Mouse (Mus musculus): Measurements from ENCODE around the gene Adat3. TPM values are rescaled to one million over a fixed set of nuclear protein-coding genes. Genes with fewer than 3 reads are reported as not detected.

Gene Adat3
- polyA plus RNA-seq (2011; ENCODE audit: insufficient read depth, insufficient read length, low replicate concordance, missing spikeins), result 2.2 and 3.2 TPM in 2 replicates

DNA sequence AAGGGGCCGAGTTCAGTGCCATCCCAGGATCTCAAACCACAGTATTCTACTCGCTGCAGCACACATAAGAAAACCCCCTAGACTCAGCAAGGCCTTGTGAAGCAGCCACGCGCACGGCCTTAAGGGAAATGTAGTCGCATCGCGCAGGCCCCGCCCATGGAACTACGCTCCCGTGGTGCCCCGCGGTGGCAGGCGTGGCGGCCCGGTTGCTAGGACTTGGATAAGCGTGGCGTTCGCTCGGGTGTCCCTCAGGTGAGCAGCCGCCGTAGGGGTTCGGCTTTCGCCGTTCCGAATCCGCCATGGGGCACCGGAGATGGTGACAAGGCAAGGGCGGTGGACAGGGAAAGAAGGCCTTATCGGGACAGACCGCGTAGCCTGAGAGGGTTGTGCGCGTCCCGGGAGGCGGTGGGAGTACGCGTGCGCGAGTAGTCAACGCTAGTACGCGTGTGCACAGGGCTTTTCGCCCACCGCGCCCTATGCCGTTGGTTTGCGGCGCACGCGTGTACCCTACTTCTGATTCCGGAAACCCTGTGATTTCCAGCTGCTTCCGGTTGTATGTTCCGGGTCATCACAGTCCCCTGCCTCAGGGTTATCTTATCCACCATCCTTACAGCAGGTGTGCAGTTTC is at the start of gene Adat3, which contains the start of gene Scamp4:
Adat3 (plus strand) TSS at position 183 of the 628 bp plus-strand sequence.
Scamp4 (plus strand) TSS at position 175 of the 628 bp plus-strand sequence.
- WGBS, result under 1% methylated on average over 54 of the region's 54 CpGs
- Histone ChIP-seq H3K27ac (ENCODE audit: control insufficient read depth, insufficient read depth, low read depth, low read length, poor library complexity) (peak within 1 kb of the TSS; percentile 83), H3K4me1 (ENCODE audit: control insufficient read depth, insufficient read depth, low read length) (peaks cover 2% of the 10 kb centered on the region; the same call in 1 of the 2 replicates), H3K4me3 (replicated peaks; ENCODE audit: control insufficient read depth, low read depth, low read length) (peak within 1 kb of the TSS; percentile 94)
- TF ChIP-seq CTCF (IDR thresholded peaks at IDR 0.05; ENCODE audit: control insufficient read depth, insufficient read depth, low read length) (peak; percentile 7; the same call in 1 of the 2 replicates), POLR2A (IDR thresholded peaks at IDR 0.05; ENCODE audit: borderline replicate concordance, control insufficient read depth, low read depth, low read length) (peak; percentile 67; the same call in 1 of the 2 replicates)

DNA sequence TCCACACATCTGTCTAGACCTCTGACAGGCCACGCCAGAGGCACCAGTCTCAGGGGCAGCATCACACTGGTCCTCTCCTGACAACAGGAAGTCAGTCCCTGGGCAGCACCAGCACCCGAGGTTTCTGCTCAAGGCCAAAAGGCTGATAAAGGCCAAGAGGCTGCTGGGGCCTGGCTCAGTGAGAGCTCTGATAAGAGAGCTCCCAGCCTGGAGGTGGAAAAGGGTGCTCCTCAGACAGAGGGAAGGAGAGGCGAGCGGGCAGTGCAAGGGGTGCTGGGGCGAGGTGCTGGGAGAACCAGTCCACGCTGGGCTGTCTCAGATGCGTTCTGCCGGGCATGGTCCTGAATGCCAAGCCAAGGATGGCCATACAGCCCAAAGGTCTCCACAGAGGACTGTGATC is 49.1 kb upstream of the Adat3 start:
- H3K27ac ChIP-seq (ENCODE audit: control insufficient read depth, insufficient read depth, low read depth, low read length, poor library complexity), result peak overlapping the region; percentile 79
- 66% methylated on average over 8 of the region's 8 CpGs for WGBS
- no peak for TF ChIP-seq CTCF (IDR thresholded peaks at IDR 0.05; ENCODE audit: control insufficient read depth, insufficient read depth, low read length)
- TF ChIP-seq POLR2A (IDR thresholded peaks at IDR 0.05; ENCODE audit: borderline replicate concordance, control insufficient read depth, low read depth, low read length), result 0 out of 2 replicates have a peak, but pooled peaks have one; percentile 4
- peaks cover 6% of the 10 kb centered on the region for H3K4me1 ChIP-seq (ENCODE audit: control insufficient read depth, insufficient read depth, low read length)
- peak overlapping the region; percentile 4 for H3K4me3 ChIP-seq (replicated peaks; ENCODE audit: control insufficient read depth, low read depth, low read length)

DNA sequence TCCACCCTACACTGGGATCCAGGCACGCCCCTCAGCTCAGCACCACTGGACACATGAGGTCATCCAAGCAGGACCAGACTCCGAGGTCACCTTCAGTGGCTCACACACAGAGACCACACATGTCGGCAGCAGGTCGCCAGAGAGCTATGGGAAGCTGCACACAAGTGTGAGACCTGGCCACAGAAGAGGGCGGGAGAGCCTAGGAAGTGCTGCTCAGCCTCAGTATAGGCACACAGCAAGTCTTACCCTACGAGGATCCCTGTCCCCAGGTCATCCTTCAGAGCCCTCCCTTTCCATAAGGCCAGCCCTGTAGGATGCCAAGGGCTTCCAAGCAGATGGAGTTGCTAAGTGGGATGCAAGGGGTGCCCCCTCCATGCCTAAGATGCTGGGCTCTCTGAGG is 48.7 kb upstream of the Adat3 start:
- no peak for TF ChIP-seq CTCF (IDR thresholded peaks at IDR 0.05; ENCODE audit: control insufficient read depth, insufficient read depth, low read length)
- no peak for TF ChIP-seq POLR2A (IDR thresholded peaks at IDR 0.05; ENCODE audit: borderline replicate concordance, control insufficient read depth, low read depth, low read length)
- no peak overlapping the region for H3K4me3 ChIP-seq (replicated peaks; ENCODE audit: control insufficient read depth, low read depth, low read length)
- peak overlapping the region; percentile 79 for H3K27ac ChIP-seq (ENCODE audit: control insufficient read depth, insufficient read depth, low read depth, low read length, poor library complexity)
- WGBS, result 76% methylated on average over 6 of the region's 6 CpGs
- peaks cover 8% of the 10 kb centered on the region for H3K4me1 ChIP-seq (ENCODE audit: control insufficient read depth, insufficient read depth, low read length)

DNA sequence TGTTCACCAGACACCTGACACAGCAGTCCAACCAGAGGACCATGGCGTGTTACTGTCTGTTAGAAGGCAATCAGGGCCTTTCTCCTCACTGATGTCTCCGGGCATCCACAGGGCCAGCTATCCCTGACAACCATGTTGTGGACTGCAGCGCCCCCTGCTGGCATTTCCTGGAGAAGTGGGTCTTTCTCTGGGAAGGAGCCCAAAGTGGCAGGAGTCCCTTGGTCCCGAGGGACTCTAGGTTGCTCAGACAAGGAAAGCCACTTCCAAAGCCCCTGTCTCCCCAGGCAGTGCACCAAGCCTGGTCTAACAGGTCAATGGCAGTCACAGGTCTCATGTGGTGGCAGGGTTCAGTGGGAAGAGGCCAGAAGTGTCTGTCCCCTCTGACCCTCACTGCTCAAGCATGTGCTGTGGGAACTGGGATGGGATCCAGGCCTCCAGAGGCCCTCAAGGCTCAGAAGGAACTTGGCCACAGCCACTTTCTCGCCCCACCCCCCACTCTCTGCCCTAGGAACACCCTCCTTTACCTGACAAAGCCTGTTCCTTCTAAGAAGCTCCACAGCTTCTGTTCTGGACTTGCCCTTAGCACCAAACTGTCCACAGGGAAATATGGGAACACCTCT is 45.2 kb upstream of the Adat3 start:
- Histone ChIP-seq H3K4me3 (replicated peaks; ENCODE audit: control insufficient read depth, low read depth, low read length) (no peak overlapping the region), H3K4me1 (ENCODE audit: control insufficient read depth, insufficient read depth, low read length) (peaks cover 11% of the 10 kb centered on the region), H3K27ac (ENCODE audit: control insufficient read depth, insufficient read depth, low read depth, low read length, poor library complexity) (no peak overlapping the region)
- TF ChIP-seq CTCF (IDR thresholded peaks at IDR 0.05; ENCODE audit: control insufficient read depth, insufficient read depth, low read length), result peak; percentile 71
- no peak for TF ChIP-seq POLR2A (IDR thresholded peaks at IDR 0.05; ENCODE audit: borderline replicate concordance, control insufficient read depth, low read depth, low read length)
- 39% methylated on average over 5 of the region's 5 CpGs for WGBS

DNA sequence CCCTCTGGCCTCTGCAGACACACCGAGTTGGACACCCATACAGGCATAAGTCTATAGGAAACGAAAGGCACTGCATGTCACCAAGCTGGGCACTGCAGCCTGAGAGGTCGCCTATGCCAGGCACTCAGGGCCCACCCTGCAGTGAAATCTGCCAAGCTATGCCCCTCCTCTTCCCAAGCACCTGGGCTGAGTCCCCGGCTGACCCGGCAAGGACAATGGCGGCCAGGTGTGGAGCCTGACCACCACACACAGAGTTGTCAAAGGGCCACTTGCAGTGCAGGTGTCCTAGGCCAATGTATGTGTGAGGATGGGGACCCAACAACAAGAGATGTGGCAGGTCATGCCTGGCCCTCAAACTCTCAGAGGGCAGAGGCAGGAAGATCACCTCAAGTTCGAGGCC is 43.2 kb upstream of the Adat3 start:
- TF ChIP-seq CTCF (IDR thresholded peaks at IDR 0.05; ENCODE audit: control insufficient read depth, insufficient read depth, low read length) (no peak), POLR2A (IDR thresholded peaks at IDR 0.05; ENCODE audit: borderline replicate concordance, control insufficient read depth, low read depth, low read length) (no peak)
- Histone ChIP-seq H3K4me1 (ENCODE audit: control insufficient read depth, insufficient read depth, low read length) (peaks cover 6% of the 10 kb centered on the region), H3K27ac (ENCODE audit: control insufficient read depth, insufficient read depth, low read depth, low read length, poor library complexity) (no peak overlapping the region), H3K4me3 (replicated peaks; ENCODE audit: control insufficient read depth, low read depth, low read length) (no peak overlapping the region)
- WGBS, result 86% methylated on average over 7 of the region's 7 CpGs

DNA sequence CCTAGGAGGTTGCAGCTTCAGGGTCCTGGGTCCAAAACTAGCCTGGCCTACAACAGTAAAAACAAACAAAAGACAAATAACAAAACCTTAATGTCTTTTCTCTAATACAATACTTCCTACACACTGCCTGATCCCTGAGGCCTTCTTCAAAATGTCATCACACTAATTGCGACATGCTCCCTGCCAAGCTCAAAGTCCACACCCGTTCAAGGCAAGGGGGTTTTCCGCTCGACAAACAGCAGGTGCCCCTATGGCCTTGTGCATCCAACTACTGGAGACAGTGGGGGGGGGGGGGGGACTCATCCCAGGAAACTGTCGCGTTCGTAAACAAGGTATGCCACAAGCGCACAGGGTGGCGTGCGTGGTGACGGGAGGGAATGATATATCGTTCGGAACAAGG is 42.1 kb upstream of the Adat3 start:
- WGBS, result under 1% methylated on average over 13 of the region's 13 CpGs
- Histone ChIP-seq H3K27ac (ENCODE audit: control insufficient read depth, insufficient read depth, low read depth, low read length, poor library complexity) (peak overlapping the region; percentile 90), H3K4me3 (replicated peaks; ENCODE audit: control insufficient read depth, low read depth, low read length) (peak overlapping the region; percentile 86), H3K4me1 (ENCODE audit: control insufficient read depth, insufficient read depth, low read length) (peaks cover 6% of the 10 kb centered on the region)
- TF ChIP-seq POLR2A (IDR thresholded peaks at IDR 0.05; ENCODE audit: borderline replicate concordance, control insufficient read depth, low read depth, low read length) (no peak), CTCF (IDR thresholded peaks at IDR 0.05; ENCODE audit: control insufficient read depth, insufficient read depth, low read length) (no peak)

DNA sequence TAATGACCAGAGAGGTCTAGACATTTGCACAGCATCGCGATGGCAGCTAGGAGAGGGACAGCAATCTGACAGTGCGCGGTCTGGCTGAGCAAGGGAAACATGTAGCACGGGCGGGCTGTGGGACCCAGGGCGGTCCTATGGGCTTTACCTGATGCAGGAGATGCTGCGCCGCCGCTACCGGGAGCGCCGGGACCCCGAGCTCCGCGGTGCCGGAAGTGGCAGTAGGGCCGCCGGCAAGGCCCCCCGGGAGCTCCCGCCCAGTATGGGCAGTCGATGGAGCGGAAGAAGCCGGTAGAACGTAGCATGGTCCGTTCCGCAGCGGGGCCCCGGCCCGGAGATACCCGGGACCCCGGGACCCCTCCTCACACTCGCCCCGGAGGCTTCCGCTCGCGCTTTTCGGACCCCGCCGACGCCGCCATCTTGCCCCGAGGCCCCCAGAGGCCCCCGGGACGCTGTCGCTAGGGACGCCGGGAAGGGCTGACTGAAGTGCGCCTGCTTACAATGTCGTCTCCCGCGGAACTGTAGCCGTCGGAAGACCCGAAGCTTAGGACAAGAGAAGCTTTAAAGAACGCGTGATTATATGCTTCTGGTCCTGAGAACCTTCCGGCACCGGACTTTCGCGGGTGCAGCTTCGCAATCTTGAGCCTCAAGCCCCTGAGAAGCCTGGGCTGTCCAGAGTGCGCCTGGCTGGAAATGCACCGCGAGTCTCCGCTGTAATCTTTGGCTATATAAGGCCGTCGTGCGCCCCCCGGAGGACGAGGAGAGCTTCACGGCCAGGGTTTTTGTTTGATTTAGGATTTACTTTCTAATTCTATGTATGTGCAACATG is 41.4 kb upstream of the Adat3 start, which contains the start of gene Rexo1:
Rexo1 (minus strand) TSS at position 445 of the 829 bp plus-strand sequence.
- H3K27ac ChIP-seq (ENCODE audit: control insufficient read depth, insufficient read depth, low read depth, low read length, poor library complexity), result peak within 1 kb of the TSS; percentile 90
- WGBS, result 1% methylated on average over 72 of the region's 72 CpGs
- peak within 1 kb of the TSS; percentile 86 for H3K4me3 ChIP-seq (replicated peaks; ENCODE audit: control insufficient read depth, low read depth, low read length)
- peaks cover 6% of the 10 kb centered on the region for H3K4me1 ChIP-seq (ENCODE audit: control insufficient read depth, insufficient read depth, low read length)
- TF ChIP-seq POLR2A (IDR thresholded peaks at IDR 0.05; ENCODE audit: borderline replicate concordance, control insufficient read depth, low read depth, low read length) (peak; percentile 12; the same call in 1 of the 2 replicates), CTCF (IDR thresholded peaks at IDR 0.05; ENCODE audit: control insufficient read depth, insufficient read depth, low read length) (peak; percentile 87)

Data from bone marrow, adult 2 months (tissue).